Mouse (Mus musculus): ENCODE measurements around the gene Gapvd1. TPM values are rescaled to one million over a fixed set of nuclear protein-coding genes. Genes with fewer than 3 reads are reported as not detected.

Gapvd1 gene
- polyA plus RNA-seq, 1 experiment from 2014 or later: 65.0 TPM

DNA sequence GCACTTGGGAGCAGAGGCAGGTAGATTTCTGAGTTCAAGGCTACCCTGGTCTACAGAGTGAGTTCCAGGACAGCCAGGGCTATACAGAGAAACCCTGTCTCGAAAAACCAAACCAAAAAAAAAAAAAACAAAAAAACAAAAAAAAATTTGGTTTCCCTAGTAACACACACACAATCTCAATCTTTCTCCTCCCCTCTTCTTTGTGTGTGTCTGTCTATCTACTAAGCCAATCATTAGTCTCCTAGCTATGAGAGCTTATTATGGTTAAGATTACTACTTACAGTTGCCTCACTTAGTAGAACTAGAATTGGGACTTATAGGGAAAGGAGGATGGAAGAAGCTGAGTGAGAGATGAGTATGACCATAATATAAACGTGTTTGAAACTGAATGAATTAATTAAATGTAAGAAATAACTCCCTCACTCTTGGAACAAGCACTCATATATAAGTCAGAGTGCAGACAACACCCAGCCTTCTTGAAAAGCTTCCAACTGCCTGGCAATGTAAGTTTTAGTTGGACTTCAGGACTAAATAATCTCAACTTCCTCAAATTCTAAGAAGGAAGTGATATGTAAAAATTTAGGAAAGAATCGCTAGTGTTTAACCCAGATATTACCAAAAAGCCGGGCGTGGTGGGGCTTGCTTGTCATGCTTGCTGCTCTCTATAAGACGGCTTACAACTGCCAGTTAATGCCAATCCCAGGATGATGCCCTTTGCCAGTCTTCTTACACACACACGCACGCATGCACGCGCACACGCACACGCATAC, 13.5 kb downstream of the Gapvd1 start:
- peaks cover 5% of the 10 kb centered on the region; the same call in 1 of the 2 replicates for H3K4me1 ChIP-seq (ENCODE audit: control insufficient read depth, insufficient read depth, low read length)
- no peak overlapping the region for H3K9ac ChIP-seq (ENCODE audit: low read depth, low read length)
- H3K4me3 ChIP-seq (ENCODE audit: low read depth, low read length): no peak overlapping the region
- H3K27me3 ChIP-seq (ENCODE audit: control insufficient read depth, insufficient read depth, low read length): no peaks in the 10 kb centered on the region
- H3K4me2 ChIP-seq: no peak overlapping the region
- 88% methylated on average over 12 of the region's 12 CpGs for WGBS (ENCODE audit: insufficient replicate concordance)
- no peak overlapping the region for H3K27ac ChIP-seq (ENCODE audit: low read depth, low read length)
- no peaks in the 10 kb centered on the region for H3K9me3 ChIP-seq (replicated peaks; ENCODE audit: control insufficient read depth, low read length)
- ATAC-seq (replicated peaks; ENCODE audit: insufficient number of reproducible peaks, low FRiP score, low TSS enrichment): no peak
- no peaks in the 10 kb centered on the region for H3K36me3 ChIP-seq (ENCODE audit: control insufficient read depth, insufficient read depth, low read length)

- H3K27ac ChIP-seq (ENCODE audit: low read depth, low read length): peak overlapping the region; percentile 55
- no peak overlapping the region for H3K4me2 ChIP-seq
Measured at GRCm38 (mm10) chr2:34739684-34740391, 15.2 kb downstream of the Gapvd1 start.

DNA sequence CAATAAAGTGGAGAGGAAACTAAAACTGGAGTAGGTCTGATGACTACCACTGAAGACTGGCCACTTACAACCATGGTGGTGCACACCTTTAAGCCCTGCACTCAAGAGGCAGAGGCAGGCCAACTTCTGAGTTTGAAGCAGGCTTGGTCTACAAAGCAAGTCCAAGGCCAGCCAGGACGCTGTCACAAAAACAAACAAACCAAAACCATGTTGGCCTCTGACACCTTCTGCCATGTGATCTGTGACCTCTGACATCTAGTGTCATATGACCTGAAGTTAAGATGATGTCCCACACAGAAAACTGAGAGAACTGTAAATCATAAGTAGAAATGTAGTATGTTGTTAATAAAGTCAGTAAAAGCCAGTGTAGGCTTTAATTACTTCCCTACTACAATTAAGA, 17.1 kb downstream of the Gapvd1 start:
- Histone ChIP-seq H3K27ac (ENCODE audit: low read depth, low read length) (no peak overlapping the region), H3K9ac (ENCODE audit: low read depth, low read length) (no peak overlapping the region), H3K4me2 (no peak overlapping the region), H3K27me3 (ENCODE audit: control insufficient read depth, insufficient read depth, low read length) (no peaks in the 10 kb centered on the region), H3K9me3 (replicated peaks; ENCODE audit: control insufficient read depth, low read length) (no peaks in the 10 kb centered on the region), H3K4me1 (ENCODE audit: control insufficient read depth, insufficient read depth, low read length) (peaks cover 5% of the 10 kb centered on the region; the same call in 1 of the 2 replicates), H3K4me3 (ENCODE audit: low read depth, low read length) (no peak overlapping the region), H3K36me3 (ENCODE audit: control insufficient read depth, insufficient read depth, low read length) (no peaks in the 10 kb centered on the region)
- ATAC-seq (replicated peaks; ENCODE audit: insufficient number of reproducible peaks, low FRiP score, low TSS enrichment): no peak
- WGBS (ENCODE audit: insufficient replicate concordance): 67% methylated on average over 1 of the region's 1 CpGs

More at GRCm38 (mm10) chr2:34739684-34740391, 15.2 kb downstream of the Gapvd1 start:
- Histone ChIP-seq H3K36me3 (ENCODE audit: control insufficient read depth, insufficient read depth, low read length) (no peaks in the 10 kb centered on the region), H3K4me3 (ENCODE audit: low read depth, low read length) (no peak overlapping the region), H3K4me1 (ENCODE audit: control insufficient read depth, insufficient read depth, low read length) (peaks cover 5% of the 10 kb centered on the region; the same call in 1 of the 2 replicates), H3K27me3 (ENCODE audit: control insufficient read depth, insufficient read depth, low read length) (no peaks in the 10 kb centered on the region), H3K9me3 (replicated peaks; ENCODE audit: control insufficient read depth, low read length) (no peaks in the 10 kb centered on the region), H3K9ac (ENCODE audit: low read depth, low read length) (no peak overlapping the region)
- peak; percentile 55; the same call in 1 of the 2 replicates for ATAC-seq (replicated peaks; ENCODE audit: insufficient number of reproducible peaks, low FRiP score, low TSS enrichment)
- 82% methylated on average over 1 of the region's 1 CpGs for WGBS (ENCODE audit: insufficient replicate concordance)

- no peak overlapping the region for H3K4me2 ChIP-seq
- H3K9ac ChIP-seq (ENCODE audit: low read depth, low read length): no peak overlapping the region
- H3K4me1 ChIP-seq (ENCODE audit: control insufficient read depth, insufficient read depth, low read length): no peaks in the 10 kb centered on the region
- no peak for ATAC-seq (replicated peaks; ENCODE audit: insufficient number of reproducible peaks, low FRiP score, low TSS enrichment)
- H3K4me3 ChIP-seq (ENCODE audit: low read depth, low read length): no peak overlapping the region
- 73% methylated on average over 1 of the region's 1 CpGs for WGBS (ENCODE audit: insufficient replicate concordance)
- no peaks in the 10 kb centered on the region for H3K9me3 ChIP-seq (replicated peaks; ENCODE audit: control insufficient read depth, low read length)
- H3K27me3 ChIP-seq (ENCODE audit: control insufficient read depth, insufficient read depth, low read length): no peaks in the 10 kb centered on the region
- H3K27ac ChIP-seq (ENCODE audit: low read depth, low read length): no peak overlapping the region
- no peaks in the 10 kb centered on the region for H3K36me3 ChIP-seq (ENCODE audit: control insufficient read depth, insufficient read depth, low read length)
Measured at GRCm38 (mm10) chr2:34736626-34737025, 18.4 kb downstream of the Gapvd1 start.

- Histone ChIP-seq H3K9me3 (replicated peaks; ENCODE audit: control insufficient read depth, low read length) (no peaks in the 10 kb centered on the region), H3K4me3 (ENCODE audit: low read depth, low read length) (no peak overlapping the region), H3K27me3 (ENCODE audit: control insufficient read depth, insufficient read depth, low read length) (no peaks in the 10 kb centered on the region), H3K9ac (ENCODE audit: low read depth, low read length) (no peak overlapping the region), H3K4me1 (ENCODE audit: control insufficient read depth, insufficient read depth, low read length) (no peaks in the 10 kb centered on the region), H3K27ac (ENCODE audit: low read depth, low read length) (no peak overlapping the region), H3K36me3 (ENCODE audit: control insufficient read depth, insufficient read depth, low read length) (peaks cover 20% of the 10 kb centered on the region), H3K4me2 (no peak overlapping the region)
- no peak for ATAC-seq (replicated peaks; ENCODE audit: insufficient number of reproducible peaks, low FRiP score, low TSS enrichment)
- 74% methylated on average over 8 of the region's 8 CpGs for WGBS (ENCODE audit: insufficient replicate concordance)
Measured at GRCm38 (mm10) chr2:34727045-34727728, 27.8 kb downstream of the Gapvd1 start.

- H3K4me3 ChIP-seq (ENCODE audit: low read depth, low read length): no peak overlapping the region
- 93% methylated on average over 5 of the region's 5 CpGs for WGBS (ENCODE audit: insufficient replicate concordance)
- H3K27me3 ChIP-seq (ENCODE audit: control insufficient read depth, insufficient read depth, low read length): no peaks in the 10 kb centered on the region
- H3K9ac ChIP-seq (ENCODE audit: low read depth, low read length): no peak overlapping the region
- H3K27ac ChIP-seq (ENCODE audit: low read depth, low read length): no peak overlapping the region
- no peaks in the 10 kb centered on the region for H3K9me3 ChIP-seq (replicated peaks; ENCODE audit: control insufficient read depth, low read length)
- H3K36me3 ChIP-seq (ENCODE audit: control insufficient read depth, insufficient read depth, low read length): peaks cover 25% of the 10 kb centered on the region
- H3K4me2 ChIP-seq: no peak overlapping the region
- no peaks in the 10 kb centered on the region for H3K4me1 ChIP-seq (ENCODE audit: control insufficient read depth, insufficient read depth, low read length)
- no peak for ATAC-seq (replicated peaks; ENCODE audit: insufficient number of reproducible peaks, low FRiP score, low TSS enrichment)
Measured at GRCm38 (mm10) chr2:34725269-34725668, 29.8 kb downstream of the Gapvd1 start.

DNA sequence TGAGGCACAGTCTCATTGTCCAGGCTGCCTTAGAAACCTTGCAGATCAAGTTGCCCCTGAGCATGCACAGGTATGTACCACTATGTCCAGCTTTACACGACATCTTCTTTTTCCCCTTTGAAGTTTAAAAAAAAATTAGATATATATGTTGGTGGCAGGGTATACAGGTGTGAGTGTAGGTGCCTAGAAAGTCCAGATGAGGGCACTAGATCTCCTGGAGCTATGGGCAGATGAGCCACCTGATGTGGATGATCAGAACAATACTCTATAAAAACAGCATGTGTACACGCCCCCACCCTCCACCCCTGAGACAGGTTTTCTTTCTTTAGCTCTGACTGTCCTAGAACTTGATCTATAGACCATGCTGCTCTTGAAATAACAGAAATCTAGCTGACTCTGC, 36.8 kb downstream of the Gapvd1 start:
- ATAC-seq (replicated peaks; ENCODE audit: insufficient number of reproducible peaks, low FRiP score, low TSS enrichment): no peak

GRCm38 (mm10) chr2:34711904-34712303, 43.1 kb downstream of the Gapvd1 start:
- Histone ChIP-seq H3K9me3 (replicated peaks; ENCODE audit: control insufficient read depth, low read length) (no peaks in the 10 kb centered on the region), H3K27ac (ENCODE audit: low read depth, low read length) (no peak overlapping the region), H3K27me3 (ENCODE audit: control insufficient read depth, insufficient read depth, low read length) (no peaks in the 10 kb centered on the region), H3K4me1 (ENCODE audit: control insufficient read depth, insufficient read depth, low read length) (no peaks in the 10 kb centered on the region), H3K4me2 (no peak overlapping the region), H3K4me3 (ENCODE audit: low read depth, low read length) (no peak overlapping the region), H3K36me3 (ENCODE audit: control insufficient read depth, insufficient read depth, low read length) (peaks cover 22% of the 10 kb centered on the region), H3K9ac (ENCODE audit: low read depth, low read length) (no peak overlapping the region)
- ATAC-seq (replicated peaks; ENCODE audit: insufficient number of reproducible peaks, low FRiP score, low TSS enrichment): no peak
- WGBS (ENCODE audit: insufficient replicate concordance): 88% methylated on average over 6 of the region's 6 CpGs

More for the DNA sequence above, 36.8 kb downstream of the Gapvd1 start:
- no peak overlapping the region for H3K9ac ChIP-seq (ENCODE audit: low read depth, low read length)
- H3K4me2 ChIP-seq: no peak overlapping the region
- H3K36me3 ChIP-seq (ENCODE audit: control insufficient read depth, insufficient read depth, low read length): peaks cover 30% of the 10 kb centered on the region
- no peak overlapping the region for H3K27ac ChIP-seq (ENCODE audit: low read depth, low read length)
- no peaks in the 10 kb centered on the region for H3K4me1 ChIP-seq (ENCODE audit: control insufficient read depth, insufficient read depth, low read length)
- H3K4me3 ChIP-seq (ENCODE audit: low read depth, low read length): no peak overlapping the region
- 87% methylated on average over 2 of the region's 2 CpGs for WGBS (ENCODE audit: insufficient replicate concordance)
- no peaks in the 10 kb centered on the region for H3K27me3 ChIP-seq (ENCODE audit: control insufficient read depth, insufficient read depth, low read length)
- no peaks in the 10 kb centered on the region for H3K9me3 ChIP-seq (replicated peaks; ENCODE audit: control insufficient read depth, low read length)

Data from heart, embryonic 11.5 days (tissue).